Mouse (Mus musculus): ENCODE measurements around the gene Wtip. TPM values are rescaled to one million over a fixed set of nuclear protein-coding genes. Genes with fewer than 3 reads are reported as not detected.

Wtip gene
- 0.53 TPM for polyA plus RNA-seq (2014; fragmentation: Illumina TruSeq; extraction: RNeasy Lipid Tissue Mini Kit (QIAGEN cat#74804); ENCODE audit: low read depth, low replicate concordance)

DNA sequence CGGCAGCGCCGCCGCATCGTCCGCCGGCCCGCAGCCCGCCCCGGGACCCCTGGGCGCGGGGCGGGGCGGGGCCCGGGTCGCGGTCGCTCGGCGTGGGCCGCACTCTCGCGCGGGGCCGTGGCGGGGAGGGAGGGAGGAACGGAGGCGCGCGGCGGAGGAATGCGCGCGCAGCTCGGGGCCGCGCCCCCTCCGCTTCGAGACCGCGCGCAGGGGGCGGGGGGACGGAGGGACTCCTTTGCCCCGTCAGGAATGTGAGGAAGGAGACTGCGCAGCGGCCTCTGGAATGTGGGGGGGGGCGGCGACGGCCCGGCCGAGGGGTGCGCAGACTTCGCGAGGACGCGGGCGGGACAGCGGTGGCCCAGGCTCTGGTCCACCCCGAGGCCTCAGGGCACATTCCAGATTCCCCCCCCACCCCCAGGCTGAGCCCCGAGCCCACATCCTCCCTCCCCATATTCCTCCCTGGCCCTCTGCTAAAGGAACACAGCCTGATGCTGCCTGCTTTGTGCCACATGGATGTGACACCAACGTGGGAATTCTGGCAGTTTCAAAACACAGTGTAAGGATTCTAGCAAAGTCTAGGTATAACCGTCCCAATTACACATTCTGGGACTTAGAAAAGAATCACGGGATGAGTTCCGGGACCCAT is at the start of gene Wtip:
Gene Wtip, minus strand, starts transcription at position 152 of the 646 bp plus-strand sequence.

DNA sequence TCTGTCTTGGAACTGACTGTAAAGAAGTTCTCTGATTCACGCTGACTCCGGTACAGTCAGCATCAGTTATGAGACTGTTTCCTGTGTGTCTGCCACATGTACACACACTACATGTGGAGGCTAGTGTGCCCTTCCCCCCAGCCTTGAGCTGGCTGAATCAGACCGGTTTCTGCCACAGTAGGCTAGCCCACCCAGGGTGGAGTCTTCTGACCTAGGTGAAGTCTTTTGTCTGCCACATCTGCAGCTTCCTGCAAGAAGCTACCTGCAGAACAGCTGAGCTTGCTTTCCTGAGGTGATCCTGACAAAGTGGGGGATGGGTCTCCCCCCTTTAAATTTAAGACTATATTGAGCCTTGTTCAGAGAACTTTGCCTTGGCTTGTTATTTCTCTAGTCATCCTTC is 36.4 kb upstream of the Wtip start, which contains the start of gene Uba2:
Gene Uba2, minus strand, starts transcription at position 146 of the 400 bp plus-strand sequence.

DNA sequence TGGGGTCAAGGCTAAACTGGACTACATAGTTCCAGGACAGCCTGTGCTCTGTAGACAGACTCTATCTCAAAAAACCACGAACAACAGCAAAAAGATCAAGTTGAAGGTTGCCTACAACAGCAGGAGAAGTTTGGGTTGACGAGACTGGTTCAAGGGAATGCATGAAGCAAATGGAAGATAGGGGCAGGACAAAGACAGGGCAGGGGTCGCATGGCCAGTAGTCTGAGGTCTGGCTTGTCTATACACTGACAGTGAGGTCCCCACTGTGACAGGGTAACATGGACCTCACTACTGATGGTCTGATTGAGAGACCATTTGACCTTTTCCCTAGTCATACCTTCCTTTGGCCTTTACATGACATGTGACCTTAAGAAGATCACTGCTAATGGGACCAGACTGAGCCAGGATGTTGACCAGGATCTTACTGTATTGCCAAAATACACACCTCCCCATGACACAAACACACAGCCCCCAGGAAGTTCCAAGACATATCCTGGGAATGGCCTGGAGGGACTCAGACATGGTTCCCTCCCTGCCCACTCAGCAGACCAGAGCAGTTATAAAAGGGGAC is 38.1 kb downstream of the Wtip start, which contains the start of gene Scgb1b30:
Gene Scgb1b30, plus strand, starts transcription at position 521 of the 571 bp plus-strand sequence.

Other genes starting within 250 kb of the Wtip start
- gene Scgb2b26, start 188.2 kb downstream of the Wtip start, polyA plus RNA-seq (2014; fragmentation: Illumina TruSeq; extraction: RNeasy Lipid Tissue Mini Kit (QIAGEN cat#74804); ENCODE audit: low read depth, low replicate concordance), result not detected
- gene Scgb2b27, start 119.3 kb downstream of the Wtip start, polyA plus RNA-seq (2014; fragmentation: Illumina TruSeq; extraction: RNeasy Lipid Tissue Mini Kit (QIAGEN cat#74804); ENCODE audit: low read depth, low replicate concordance), result not detected
- not detected for gene Scgb1b27, start 111.8 kb downstream of the Wtip start, polyA plus RNA-seq (2014; fragmentation: Illumina TruSeq; extraction: RNeasy Lipid Tissue Mini Kit (QIAGEN cat#74804); ENCODE audit: low read depth, low replicate concordance)
- gene Scgb1b30, start 37.8 kb downstream of the Wtip start, polyA plus RNA-seq (2014; fragmentation: Illumina TruSeq; extraction: RNeasy Lipid Tissue Mini Kit (QIAGEN cat#74804); ENCODE audit: low read depth, low replicate concordance), result not detected
- gene Uba2, start 36.3 kb upstream of the Wtip start, polyA plus RNA-seq (2014; fragmentation: Illumina TruSeq; extraction: RNeasy Lipid Tissue Mini Kit (QIAGEN cat#74804); ENCODE audit: low read depth, low replicate concordance), result 60.7 TPM
- gene Pdcd2l, start 63.4 kb upstream of the Wtip start, polyA plus RNA-seq (2014; fragmentation: Illumina TruSeq; extraction: RNeasy Lipid Tissue Mini Kit (QIAGEN cat#74804); ENCODE audit: low read depth, low replicate concordance), result 3.2 TPM
- gene Gpi1, start 97.1 kb upstream of the Wtip start, polyA plus RNA-seq (2014; fragmentation: Illumina TruSeq; extraction: RNeasy Lipid Tissue Mini Kit (QIAGEN cat#74804); ENCODE audit: low read depth, low replicate concordance), result 39.9 TPM
- gene Gm6096, start 117.8 kb upstream of the Wtip start, polyA plus RNA-seq (2014; fragmentation: Illumina TruSeq; extraction: RNeasy Lipid Tissue Mini Kit (QIAGEN cat#74804); ENCODE audit: low read depth, low replicate concordance), result not detected
- 47.0 TPM for gene 4931406P16Rik, start 180.3 kb upstream of the Wtip start, polyA plus RNA-seq (2014; fragmentation: Illumina TruSeq; extraction: RNeasy Lipid Tissue Mini Kit (QIAGEN cat#74804); ENCODE audit: low read depth, low replicate concordance)